Mouse (Mus musculus) midbrain, postnatal 0 days (tissue): ENCODE measurements at regions not wholly inside any gene's neighbourhood (a gene's known extent, or its start where the extent isn't known, plus 50 kb on each side); places are given as distances from the start of the nearest gene placed in this dataset.
A peak's percentile ranks its signal among the peaks of the same experiment; 100 is the strongest.

ENCODE experiments used
- ATAC-seq: fragments of 200-750 bp; cut with Nextera tagmentation; 2 replicates; pipeline ENCODE4 v1.8.0; 2017; ENCODE audit warnings: moderate number of reproducible peaks, mild to moderate bottlenecking, moderate TSS enrichment, moderate library complexity; ENCODE audit not compliant: low FRiP score
- DNase-seq: peaks from one replicate; pipeline ENCODE4 v3.0.0-alpha.2; 2015; ENCODE audit warnings: low spot score
- H3K27ac ChIP-seq: fragments of 300-500 bp; sonication (generic); 2 replicates; pipeline ENCODE4 v1.5.1; 2014; ENCODE audit warnings: low read depth, mild to moderate bottlenecking, low read length, mixed read lengths
- H3K27me3 ChIP-seq: fragments of 300-500 bp; sonication (generic); 2 replicates; pipeline ENCODE4 v1.6.1; 2014; ENCODE audit warnings: low read length, control low read depth, mixed read lengths; ENCODE audit not compliant: insufficient read depth
- H3K36me3 ChIP-seq: fragments of 300-500 bp; sonication (generic); 2 replicates; pipeline ENCODE4 v1.6.1; 2014; ENCODE audit warnings: low read length, control low read depth, mixed read lengths; ENCODE audit not compliant: insufficient read depth
- H3K4me1 ChIP-seq: fragments of 300-500 bp; sonication (generic); 2 replicates; pipeline ENCODE4 v1.6.1; 2014; ENCODE audit warnings: mild to moderate bottlenecking, control low read depth, antibody characterized with exemption, low read length, mixed read lengths; ENCODE audit not compliant: insufficient read depth
- H3K4me2 ChIP-seq: fragments of 300-500 bp; sonication (generic); 2 replicates; pipeline ENCODE4 v1.6.1; 2014; ENCODE audit warnings: low read depth, mild to moderate bottlenecking, low read length, mixed read lengths; ENCODE audit not compliant: poor library complexity, severe bottlenecking
- H3K4me3 ChIP-seq: fragments of 300-500 bp; sonication (generic); 2 replicates; pipeline ENCODE4 v1.5.1; 2014; ENCODE audit warnings: low read depth, mild to moderate bottlenecking, low read length, moderate library complexity
- H3K9ac ChIP-seq: fragments of 300-500 bp; sonication (generic); replicated peaks from 2 replicates; pipeline ENCODE4 v1.6.1; 2014; ENCODE audit warnings: mild to moderate bottlenecking, low read length, moderate library complexity, mixed read lengths; ENCODE audit not compliant: poor library complexity, severe bottlenecking
- H3K9me3 ChIP-seq: fragments of 300-500 bp; sonication (generic); 2 replicates; pipeline ENCODE4 v1.6.1; 2016; ENCODE audit warnings: low read length, control low read depth
- CTCF ChIP-seq: IDR thresholded peaks from 2 replicates; pipeline ENCODE4 v1.5.1; 2016; ENCODE audit warnings: antibody characterized with exemption, mild to moderate bottlenecking
- WGBS: fragments of 180-500 bp; shearing (Covaris S2); extraction: QIAGEN DNeasy Blood & Tissue Kit; methylation state at CpG from one replicate; pipeline ENCODE4 v1.1.7; 2014; 5-methylcytosine and 5-hydroxymethylcytosine counted together

GRCm38 (mm10) chr3:149423491-149423890, 433.1 kb upstream of the Adgrl2 start:
- Histone ChIP-seq H3K4me3 (no peak overlapping the region), H3K9me3 (no peaks in the 10 kb centered on the region), H3K36me3 (no peaks in the 10 kb centered on the region), H3K4me2 (no peak overlapping the region), H3K9ac (no peak overlapping the region), H3K27me3 (no peaks in the 10 kb centered on the region), H3K27ac (no peak overlapping the region), H3K4me1 (no peaks in the 10 kb centered on the region)
- TF ChIP-seq CTCF = peak; percentile 71
- DNase-seq (peak; percentile 65), ATAC-seq (no peak)
- 49% methylated on average over 9 of the region's 9 CpGs for WGBS

GRCm38 (mm10) chr3:149415081-149415480, 424.7 kb upstream of the Adgrl2 start:
- no peak for ATAC-seq
- no peak for DNase-seq
- Histone ChIP-seq H3K4me1 (no peaks in the 10 kb centered on the region), H3K36me3 (no peaks in the 10 kb centered on the region), H3K27ac (no peak overlapping the region), H3K4me3 (no peak overlapping the region), H3K9ac (no peak overlapping the region), H3K27me3 (no peaks in the 10 kb centered on the region), H3K9me3 (no peaks in the 10 kb centered on the region), H3K4me2 (no peak overlapping the region)
- WGBS = 92% methylated on average over 4 of the region's 4 CpGs
- no peak for TF ChIP-seq CTCF

GRCm38 (mm10) chr3:149413114-149413513, 422.8 kb upstream of the Adgrl2 start:
- no peaks in the 10 kb centered on the region for H3K27me3 ChIP-seq
- no peaks in the 10 kb centered on the region for H3K9me3 ChIP-seq
- no peak overlapping the region for H3K4me2 ChIP-seq
- no peak for TF ChIP-seq CTCF
- 59% methylated on average over 4 of the region's 4 CpGs for WGBS
- DNase-seq (no peak), ATAC-seq (no peak)
- H3K4me3 ChIP-seq = no peak overlapping the region
- H3K9ac ChIP-seq = no peak overlapping the region
- no peaks in the 10 kb centered on the region for H3K4me1 ChIP-seq
- no peak overlapping the region for H3K27ac ChIP-seq
- H3K36me3 ChIP-seq = no peaks in the 10 kb centered on the region

- ATAC-seq (no peak), DNase-seq (no peak)
- Histone ChIP-seq H3K4me2 (no peak overlapping the region), H3K4me3 (no peak overlapping the region), H3K4me1 (no peaks in the 10 kb centered on the region), H3K9ac (no peak overlapping the region), H3K36me3 (no peaks in the 10 kb centered on the region), H3K9me3 (no peaks in the 10 kb centered on the region), H3K27ac (no peak overlapping the region), H3K27me3 (no peaks in the 10 kb centered on the region)
- WGBS = 96% methylated on average over 2 of the region's 2 CpGs
- TF ChIP-seq CTCF = no peak
Observed at GRCm38 (mm10) chr3:149410518-149410917, 420.2 kb upstream of the Adgrl2 start.

GRCm38 (mm10) chr3:149408858-149409257, 418.5 kb upstream of the Adgrl2 start:
- WGBS = 92% methylated on average over 3 of the region's 3 CpGs
- no peaks in the 10 kb centered on the region for H3K4me1 ChIP-seq
- no peak for TF ChIP-seq CTCF

GRCm38 (mm10) chr3:149405872-149406271, 415.5 kb upstream of the Adgrl2 start:
- Histone ChIP-seq H3K9me3 (no peaks in the 10 kb centered on the region), H3K4me2 (no peak overlapping the region), H3K4me1 (no peaks in the 10 kb centered on the region), H3K27ac (no peak overlapping the region), H3K36me3 (no peaks in the 10 kb centered on the region), H3K9ac (no peak overlapping the region), H3K27me3 (no peaks in the 10 kb centered on the region), H3K4me3 (no peak overlapping the region)
- no peak for ATAC-seq
- no peak for DNase-seq
- no peak for TF ChIP-seq CTCF
- WGBS = 56% methylated on average over 3 of the region's 3 CpGs

More at GRCm38 (mm10) chr3:149408858-149409257, 418.5 kb upstream of the Adgrl2 start:
- Histone ChIP-seq H3K4me3 (no peak overlapping the region), H3K9ac (no peak overlapping the region), H3K4me2 (no peak overlapping the region), H3K27me3 (no peaks in the 10 kb centered on the region), H3K36me3 (no peaks in the 10 kb centered on the region), H3K27ac (no peak overlapping the region), H3K9me3 (no peaks in the 10 kb centered on the region)
- DNase-seq (no peak), ATAC-seq (no peak)

GRCm38 (mm10) chr3:149404691-149405090, 414.3 kb upstream of the Adgrl2 start:
- ATAC-seq = no peak
- H3K9ac ChIP-seq = no peak overlapping the region

More at GRCm38 (mm10) chr3:149404691-149405090, 414.3 kb upstream of the Adgrl2 start:
- no peaks in the 10 kb centered on the region for H3K36me3 ChIP-seq
- H3K9me3 ChIP-seq = no peaks in the 10 kb centered on the region
- DNase-seq = no peak
- no peak overlapping the region for H3K4me2 ChIP-seq
- 94% methylated on average over 14 of the region's 14 CpGs for whole genome bisulfite sequencing
- TF ChIP-seq CTCF = no peak
- no peaks in the 10 kb centered on the region for H3K4me1 ChIP-seq
- no peak overlapping the region for H3K27ac ChIP-seq
- H3K4me3 ChIP-seq = no peak overlapping the region
- H3K27me3 ChIP-seq = no peaks in the 10 kb centered on the region
